In the genomic region with DNA sequence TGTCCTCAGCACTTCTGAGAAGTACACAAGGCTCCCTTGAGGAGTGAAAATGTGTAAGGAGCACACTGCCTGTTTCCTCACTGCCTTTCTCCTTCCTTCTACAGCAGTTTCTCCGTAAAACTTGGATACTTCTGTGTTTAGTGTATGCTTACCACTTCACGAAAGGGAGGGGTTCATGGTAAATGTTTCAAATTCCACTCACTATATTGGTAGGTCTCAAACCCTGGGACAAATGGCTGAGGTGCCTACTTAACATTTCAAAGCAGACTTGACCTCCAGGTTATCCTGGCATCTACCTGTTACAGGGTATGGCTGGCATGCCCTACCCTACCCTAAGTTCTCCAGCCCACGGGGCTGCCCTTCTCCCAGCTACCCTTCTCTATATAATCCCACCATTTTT, we compare ENCODE assay signal across 35 mouse cellular contexts.
"Had no signal": no experiment of that assay in that cellular context is flagged by ENCODE, and none has a peak within 500 bp of the region (broad histone marks: within the 10 kb centered on the region; RNA-seq: fewer than 3 reads in every experiment).

No protein-coding gene starts in this region.

- H3K4me1 ChIP-seq: heart, embryonic 10.5 days; heart, embryonic 12.5 days; heart, embryonic 13.5 days; heart, embryonic 15.5 days; hindbrain, embryonic 13.5 days; intestine, embryonic 15.5 days had no signal

- H3K4me2 ChIP-seq: heart, embryonic 11.5 days; heart, embryonic 12.5 days; heart, embryonic 13.5 days; heart, embryonic 15.5 days; hindbrain, embryonic 12.5 days; hindbrain, embryonic 13.5 days; hindbrain, embryonic 14.5 days; hindbrain, embryonic 15.5 days; intestine, embryonic 15.5 days; kidney, embryonic 15.5 days had no signal

- H3K27me3 ChIP-seq: heart, embryonic 12.5 days; heart, embryonic 15.5 days; hindbrain, embryonic 12.5 days; hindbrain, embryonic 13.5 days; hindbrain, embryonic 15.5 days; intestine, embryonic 15.5 days; kidney, embryonic 15.5 days had no signal

- H3K9me3 ChIP-seq: heart, embryonic 10.5 days; heart, embryonic 12.5 days; heart, embryonic 13.5 days; heart, embryonic 15.5 days; hindbrain, embryonic 10.5 days; hindbrain, embryonic 12.5 days; hindbrain, embryonic 13.5 days; hindbrain, embryonic 15.5 days; intestine, embryonic 15.5 days; kidney, embryonic 15.5 days had no signal

- H3K9ac ChIP-seq: heart, embryonic 12.5 days; heart, embryonic 13.5 days; heart, embryonic 15.5 days; hindbrain, embryonic 12.5 days; hindbrain, embryonic 13.5 days; hindbrain, embryonic 14.5 days; hindbrain, embryonic 15.5 days; intestine, embryonic 15.5 days; kidney, embryonic 15.5 days had no signal

- H3K36me3 ChIP-seq: heart, embryonic 10.5 days; heart, embryonic 12.5 days; heart, embryonic 13.5 days; heart, embryonic 15.5 days; hindbrain, embryonic 10.5 days; hindbrain, embryonic 12.5 days; hindbrain, embryonic 13.5 days; hindbrain, embryonic 15.5 days; intestine, embryonic 15.5 days; kidney, embryonic 15.5 days had no signal

- ATAC-seq: hindbrain, embryonic 16.5 days; hindbrain, postnatal 0 days; inflammation-experienced regulatory T-cells, adult 6 months; intestine, embryonic 15.5 days; intestine, embryonic 16.5 days; intestine, postnatal 0 days had no signal

- H3K4me3 ChIP-seq: heart, embryonic 10.5 days; heart, embryonic 12.5 days; heart, embryonic 13.5 days; heart, embryonic 15.5 days; hindbrain, embryonic 10.5 days; hindbrain, embryonic 12.5 days; hindbrain, embryonic 13.5 days; hindbrain, embryonic 15.5 days; intestine, embryonic 15.5 days; kidney, embryonic 15.5 days; layer of hippocampus, adult 2 months had no signal

- H3K27ac ChIP-seq: heart, embryonic 10.5 days; heart, embryonic 13.5 days; heart, embryonic 15.5 days; hindbrain, embryonic 10.5 days; hindbrain, embryonic 12.5 days; hindbrain, embryonic 13.5 days; hindbrain, embryonic 14.5 days; hindbrain, embryonic 15.5 days; hindbrain, postnatal 0 days; intestine, embryonic 15.5 days; kidney, embryonic 15.5 days; kidney, postnatal 0 days; layer of hippocampus, adult 2 months had no signal

- DNase-seq: heart, postnatal 10 days; heart, postnatal 14 days; heart, postnatal 36 days; heart, postnatal 4 days; kidney, adult 11 months; kidney, adult 18-20 months; kidney, adult 2 months; kidney, adult 8-10 months; kidney, adult 9 months; kidney, postnatal 10 days; kidney, postnatal 14 days; kidney, postnatal 25 days; kidney, postnatal 36 days; kidney, postnatal 4 days; layer of hippocampus, adult 9-11 months; layer of hippocampus, postnatal 36 days had no signal
